Mouse (Mus musculus): ENCODE results near the gene Efcab5. TPM values are rescaled to one million over a fixed set of nuclear protein-coding genes. Genes with fewer than 3 reads are reported as not detected.

Gene Efcab5
- polyA plus RNA-seq (2015; fragmentation: Nextera tagmentation; extraction: Ambion mirVana), result 0.04 and 0.08 TPM in 2 replicates

DNA sequence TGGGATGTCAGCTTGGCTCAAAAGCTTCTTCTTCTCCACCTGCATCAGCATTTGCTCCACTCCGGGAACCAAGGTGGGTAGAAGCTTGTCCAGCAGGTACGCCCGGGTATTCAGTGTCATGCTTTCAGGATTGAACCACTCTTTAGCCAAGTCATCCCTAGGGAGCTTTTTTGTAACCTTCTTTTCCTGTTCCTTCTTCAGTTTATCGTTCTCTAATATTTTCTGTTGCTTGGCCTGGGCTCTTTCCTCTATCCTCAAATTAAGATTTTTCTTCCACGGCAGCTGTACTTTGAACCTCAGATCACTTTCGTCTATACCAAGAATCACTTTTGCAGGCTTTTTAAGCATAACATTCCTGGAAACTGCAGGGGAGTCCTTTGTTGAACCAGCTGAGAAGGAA is at the start of gene Efcab5:
Gene Efcab5 (minus strand): TSS at position 101 of the 400 bp plus-strand sequence.
- Histone ChIP-seq H3K4me1 (ENCODE audit: control insufficient read depth, low read depth, low read length) (no peaks in the 10 kb centered on the region), H3K27ac (ENCODE audit: low read length) (no peak within 1 kb of the TSS), H3K27me3 (ENCODE audit: control insufficient read depth, insufficient read depth, low read depth, low read length) (no peaks in the 10 kb centered on the region), H3K9ac (ENCODE audit: low read depth, low read length) (no peak within 1 kb of the TSS), H3K4me2 (ENCODE audit: low read depth, low read length) (no peak within 1 kb of the TSS), H3K36me3 (ENCODE audit: control insufficient read depth, insufficient read depth) (no peaks in the 10 kb centered on the region), H3K9me3 (replicated peaks; ENCODE audit: control insufficient read depth, low read length) (no peaks in the 10 kb centered on the region), H3K4me3 (ENCODE audit: low read depth, low read length) (no peak within 1 kb of the TSS)
- 71% methylated on average over 6 of the region's 6 CpGs for WGBS (ENCODE audit: insufficient replicate concordance)
- ATAC-seq (ENCODE audit: low read depth), result no peak

DNA sequence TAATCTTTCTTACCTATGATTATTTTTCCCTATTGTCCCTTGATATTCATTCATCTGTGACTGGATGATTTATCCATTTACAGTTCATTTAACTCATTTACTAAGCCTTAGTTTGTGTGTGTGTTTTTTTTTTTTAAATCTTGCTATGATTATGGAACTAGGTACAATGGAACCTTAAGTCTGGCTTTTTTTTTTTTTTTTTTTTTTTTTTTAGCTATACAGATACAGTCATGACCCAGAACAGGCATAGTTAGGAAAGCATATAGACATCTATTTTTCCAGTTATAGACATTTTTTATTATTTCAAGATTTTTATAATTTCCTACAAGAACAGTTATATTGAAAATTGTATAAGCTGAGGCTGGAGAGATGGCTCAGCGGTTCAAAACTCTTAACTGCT is 46.5 kb upstream of the Efcab5 start:
- Histone ChIP-seq H3K4me3 (ENCODE audit: low read depth, low read length) (no peak overlapping the region), H3K4me1 (ENCODE audit: control insufficient read depth, low read depth, low read length) (no peaks in the 10 kb centered on the region), H3K27ac (ENCODE audit: low read length) (no peak overlapping the region), H3K36me3 (ENCODE audit: control insufficient read depth, insufficient read depth) (no peaks in the 10 kb centered on the region), H3K9me3 (replicated peaks; ENCODE audit: control insufficient read depth, low read length) (no peaks in the 10 kb centered on the region), H3K27me3 (ENCODE audit: control insufficient read depth, insufficient read depth, low read depth, low read length) (no peaks in the 10 kb centered on the region), H3K9ac (ENCODE audit: low read depth, low read length) (no peak overlapping the region), H3K4me2 (ENCODE audit: low read depth, low read length) (no peak overlapping the region)
- WGBS (ENCODE audit: insufficient replicate concordance), result 86% methylated on average over 1 of the region's 1 CpGs
- ATAC-seq (ENCODE audit: low read depth), result no peak

DNA sequence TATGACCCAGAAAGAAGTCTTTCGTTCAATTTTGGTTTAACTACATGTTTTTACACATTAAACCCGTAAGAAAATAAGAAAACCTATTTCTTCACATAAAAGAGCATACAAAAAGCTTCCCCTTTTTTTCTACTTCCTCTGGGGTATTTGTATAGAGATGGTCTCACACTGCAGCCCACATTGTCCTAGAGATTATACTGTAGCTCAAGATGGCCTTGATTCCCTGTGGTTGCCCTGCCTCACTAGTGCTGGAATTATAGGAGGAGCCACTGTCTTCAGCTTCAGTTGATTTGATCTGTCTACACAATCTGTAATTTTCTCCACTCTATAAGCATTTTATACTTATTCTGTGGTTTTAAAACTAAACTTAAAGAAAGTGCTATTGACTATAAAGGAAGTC is 42.7 kb upstream of the Efcab5 start:
- no peak overlapping the region for H3K27ac ChIP-seq (ENCODE audit: low read length)
- H3K4me2 ChIP-seq (ENCODE audit: low read depth, low read length), result no peak overlapping the region
- H3K4me3 ChIP-seq (ENCODE audit: low read depth, low read length), result no peak overlapping the region
- H3K9me3 ChIP-seq (replicated peaks; ENCODE audit: control insufficient read depth, low read length), result no peaks in the 10 kb centered on the region
- 48% methylated on average over 2 of the region's 2 CpGs for WGBS (ENCODE audit: insufficient replicate concordance)
- H3K36me3 ChIP-seq (ENCODE audit: control insufficient read depth, insufficient read depth), result no peaks in the 10 kb centered on the region
- H3K9ac ChIP-seq (ENCODE audit: low read depth, low read length), result no peak overlapping the region
- H3K4me1 ChIP-seq (ENCODE audit: control insufficient read depth, low read depth, low read length), result no peaks in the 10 kb centered on the region
- no peak for ATAC-seq (ENCODE audit: low read depth)
- no peaks in the 10 kb centered on the region for H3K27me3 ChIP-seq (ENCODE audit: control insufficient read depth, insufficient read depth, low read depth, low read length)

DNA sequence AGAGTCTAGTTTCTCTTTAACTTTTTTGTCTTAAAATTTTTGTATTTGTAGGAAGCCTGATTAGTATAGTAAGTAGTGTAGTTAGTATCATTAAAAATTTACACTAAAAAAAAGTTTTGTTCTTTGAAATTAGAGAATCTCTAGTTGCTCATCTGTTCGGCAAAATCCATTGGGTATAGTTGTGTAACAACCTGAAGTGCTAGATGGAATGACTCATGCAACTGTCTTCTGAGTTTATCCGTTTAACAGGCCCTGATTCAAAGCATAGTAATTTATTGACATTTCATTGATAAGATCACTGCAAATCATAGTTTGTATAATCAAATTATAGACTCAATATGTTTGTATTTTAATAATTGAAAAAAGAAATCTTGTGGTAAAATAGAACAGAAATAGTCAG is 42.0 kb upstream of the Efcab5 start:
- WGBS (ENCODE audit: insufficient replicate concordance), result 52% methylated on average over 2 of the region's 2 CpGs
- Histone ChIP-seq H3K27me3 (ENCODE audit: control insufficient read depth, insufficient read depth, low read depth, low read length) (no peaks in the 10 kb centered on the region), H3K9me3 (replicated peaks; ENCODE audit: control insufficient read depth, low read length) (no peaks in the 10 kb centered on the region), H3K4me1 (ENCODE audit: control insufficient read depth, low read depth, low read length) (no peaks in the 10 kb centered on the region), H3K4me3 (ENCODE audit: low read depth, low read length) (no peak overlapping the region), H3K36me3 (ENCODE audit: control insufficient read depth, insufficient read depth) (no peaks in the 10 kb centered on the region), H3K27ac (ENCODE audit: low read length) (no peak overlapping the region), H3K4me2 (ENCODE audit: low read depth, low read length) (no peak overlapping the region), H3K9ac (ENCODE audit: low read depth, low read length) (no peak overlapping the region)
- ATAC-seq (ENCODE audit: low read depth), result no peak

DNA sequence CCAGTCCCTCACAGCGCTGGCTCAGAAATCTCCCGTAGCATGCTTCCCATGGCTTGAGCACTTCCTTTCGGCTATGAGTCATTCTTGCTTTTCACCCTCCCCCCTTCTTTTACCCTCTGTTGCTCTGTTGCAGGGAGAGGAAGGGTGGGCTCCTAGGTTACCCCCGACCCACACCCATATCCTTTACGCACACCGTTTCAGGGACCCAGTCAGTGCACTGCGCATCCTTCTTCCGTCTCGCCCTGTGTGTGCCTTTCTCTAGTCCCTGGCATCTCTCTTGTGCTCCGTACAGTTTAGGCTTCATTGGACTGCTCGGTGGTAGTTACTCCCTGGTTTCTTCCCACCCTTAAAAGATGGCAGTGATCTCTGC is 28.0 kb upstream of the Efcab5 start:
- peak overlapping the region; percentile 96 for H3K4me2 ChIP-seq (ENCODE audit: low read depth, low read length)
- no peaks in the 10 kb centered on the region for H3K36me3 ChIP-seq (ENCODE audit: control insufficient read depth, insufficient read depth)
- peak overlapping the region; percentile 94 for H3K4me3 ChIP-seq (ENCODE audit: low read depth, low read length)
- H3K9ac ChIP-seq (ENCODE audit: low read depth, low read length), result peak overlapping the region; percentile 98
- peaks cover 16% of the 10 kb centered on the region for H3K4me1 ChIP-seq (ENCODE audit: control insufficient read depth, low read depth, low read length)
- H3K9me3 ChIP-seq (replicated peaks; ENCODE audit: control insufficient read depth, low read length), result no peaks in the 10 kb centered on the region
- no peaks in the 10 kb centered on the region for H3K27me3 ChIP-seq (ENCODE audit: control insufficient read depth, insufficient read depth, low read depth, low read length)
- H3K27ac ChIP-seq (ENCODE audit: low read length), result no peak overlapping the region
- ATAC-seq (ENCODE audit: low read depth), result no peak
- 0% methylated on average over 11 of the region's 11 CpGs for WGBS (ENCODE audit: insufficient replicate concordance)

DNA sequence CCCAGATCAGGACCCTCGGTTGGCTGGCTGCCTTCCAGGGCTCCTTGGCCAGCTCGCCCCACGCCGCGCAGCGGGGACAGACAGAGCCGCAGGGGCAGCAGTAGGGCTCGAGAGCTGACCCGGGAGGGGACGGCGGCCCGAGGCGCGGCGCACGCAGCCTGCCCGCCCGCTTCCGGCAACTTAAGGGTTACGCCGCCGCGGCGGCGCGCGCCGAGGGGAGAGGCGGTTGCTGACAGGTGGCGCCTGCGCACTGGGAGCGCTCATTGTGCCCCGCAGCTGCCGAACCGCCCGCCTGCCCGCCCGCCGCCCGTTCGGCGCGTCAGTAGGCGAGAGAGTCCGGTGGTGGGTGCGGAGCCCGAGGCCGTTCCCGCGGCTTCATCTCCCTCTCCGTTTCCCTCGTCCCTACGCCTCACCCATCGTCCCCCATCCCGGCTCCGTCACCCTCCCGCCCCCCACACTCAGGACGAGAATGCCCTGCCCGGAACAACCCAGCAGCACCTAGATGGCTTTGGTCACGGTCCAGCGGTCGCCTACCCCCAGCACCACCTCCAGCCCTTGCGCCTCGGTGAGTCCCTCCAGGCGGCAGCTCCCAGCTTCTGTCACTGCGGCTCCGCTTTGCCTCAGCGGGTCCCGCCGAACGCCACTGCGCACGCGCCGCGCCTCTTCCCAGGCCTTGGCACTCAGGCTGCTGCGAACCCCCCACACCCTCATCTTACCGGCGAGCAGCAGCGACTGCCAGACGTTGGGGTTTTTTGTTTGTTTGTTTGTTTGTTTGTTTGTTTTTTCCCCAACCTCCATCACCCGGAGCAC is 27.4 kb upstream of the Efcab5 start, which contains the start of gene Ssh2:
Gene Ssh2 (plus strand): TSS at position 337 of the 810 bp plus-strand sequence.
- Histone ChIP-seq H3K27me3 (ENCODE audit: control insufficient read depth, insufficient read depth, low read depth, low read length) (no peaks in the 10 kb centered on the region), H3K4me3 (ENCODE audit: low read depth, low read length) (peak within 1 kb of the TSS; percentile 94), H3K27ac (ENCODE audit: low read length) (peak within 1 kb of the TSS; percentile 93), H3K36me3 (ENCODE audit: control insufficient read depth, insufficient read depth) (no peaks in the 10 kb centered on the region), H3K4me2 (ENCODE audit: low read depth, low read length) (peak within 1 kb of the TSS; percentile 96), H3K9me3 (replicated peaks; ENCODE audit: control insufficient read depth, low read length) (no peaks in the 10 kb centered on the region), H3K4me1 (ENCODE audit: control insufficient read depth, low read depth, low read length) (peaks cover 16% of the 10 kb centered on the region), H3K9ac (ENCODE audit: low read depth, low read length) (peak within 1 kb of the TSS; percentile 98)
- ATAC-seq (ENCODE audit: low read depth), result peak; percentile 89
- WGBS (ENCODE audit: insufficient replicate concordance), result under 1% methylated on average over 68 of the region's 82 CpGs

DNA sequence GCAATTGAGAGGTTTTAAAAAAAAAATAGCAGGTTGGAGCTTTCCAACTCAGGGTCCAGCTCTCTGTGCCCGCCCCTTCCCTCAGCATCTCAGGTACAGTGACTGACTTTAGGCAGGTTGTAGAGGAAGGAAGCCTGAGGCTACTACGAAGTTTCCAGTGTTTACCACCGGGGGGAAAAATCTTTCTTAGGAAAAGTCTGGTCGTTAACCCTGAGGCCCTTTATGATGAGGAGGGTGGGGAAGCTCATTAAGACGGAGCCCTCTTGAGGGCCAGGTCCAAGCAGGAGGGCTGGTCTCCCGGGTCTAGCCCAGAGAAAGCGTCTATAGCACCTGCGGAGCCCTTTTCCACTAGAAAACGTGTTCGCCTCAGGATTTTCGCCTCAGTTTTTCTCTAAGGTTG is 26.7 kb upstream of the Efcab5 start:
- Histone ChIP-seq H3K27ac (ENCODE audit: low read length) (peak overlapping the region; percentile 80), H3K4me1 (ENCODE audit: control insufficient read depth, low read depth, low read length) (peaks cover 16% of the 10 kb centered on the region), H3K27me3 (ENCODE audit: control insufficient read depth, insufficient read depth, low read depth, low read length) (no peaks in the 10 kb centered on the region), H3K4me2 (ENCODE audit: low read depth, low read length) (peak overlapping the region; percentile 96), H3K9me3 (replicated peaks; ENCODE audit: control insufficient read depth, low read length) (no peaks in the 10 kb centered on the region), H3K36me3 (ENCODE audit: control insufficient read depth, insufficient read depth) (no peaks in the 10 kb centered on the region), H3K4me3 (ENCODE audit: low read depth, low read length) (peak overlapping the region; percentile 94), H3K9ac (ENCODE audit: low read depth, low read length) (peak overlapping the region; percentile 98)
- 3% methylated on average over 11 of the region's 11 CpGs for WGBS (ENCODE audit: insufficient replicate concordance)
- no peak for ATAC-seq (ENCODE audit: low read depth)

DNA sequence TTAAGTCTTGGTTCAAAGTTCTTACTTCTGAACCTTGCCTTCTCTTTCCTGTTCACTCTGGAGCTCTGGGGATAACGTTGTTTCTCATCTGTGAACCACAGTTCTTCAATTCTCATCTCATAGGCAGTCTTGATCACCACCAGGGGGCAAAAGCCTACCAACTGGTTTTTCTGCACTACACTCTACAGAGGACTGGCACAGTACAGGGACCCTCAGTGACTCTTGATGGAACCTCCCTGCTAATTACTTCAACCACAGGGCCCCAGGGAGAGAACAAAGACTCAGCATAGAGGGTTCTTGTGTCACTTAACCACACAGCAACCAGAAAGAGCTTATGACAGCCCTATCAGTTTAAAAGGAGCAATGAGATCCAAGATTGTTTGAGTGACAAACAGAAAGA is 26.0 kb upstream of the Efcab5 start:
- Histone ChIP-seq H3K27me3 (ENCODE audit: control insufficient read depth, insufficient read depth, low read depth, low read length) (no peaks in the 10 kb centered on the region), H3K9me3 (replicated peaks; ENCODE audit: control insufficient read depth, low read length) (no peaks in the 10 kb centered on the region), H3K4me1 (ENCODE audit: control insufficient read depth, low read depth, low read length) (peaks cover 16% of the 10 kb centered on the region), H3K4me2 (ENCODE audit: low read depth, low read length) (peak overlapping the region; percentile 96; the same call in 1 of the 2 replicates), H3K9ac (ENCODE audit: low read depth, low read length) (no peak overlapping the region), H3K4me3 (ENCODE audit: low read depth, low read length) (no peak overlapping the region), H3K36me3 (ENCODE audit: control insufficient read depth, insufficient read depth) (no peaks in the 10 kb centered on the region), H3K27ac (ENCODE audit: low read length) (no peak overlapping the region)
- WGBS (ENCODE audit: insufficient replicate concordance), result 2% methylated on average over 1 of the region's 1 CpGs
- peak; percentile 25; the same call in 1 of the 2 replicates for ATAC-seq (ENCODE audit: low read depth)

DNA sequence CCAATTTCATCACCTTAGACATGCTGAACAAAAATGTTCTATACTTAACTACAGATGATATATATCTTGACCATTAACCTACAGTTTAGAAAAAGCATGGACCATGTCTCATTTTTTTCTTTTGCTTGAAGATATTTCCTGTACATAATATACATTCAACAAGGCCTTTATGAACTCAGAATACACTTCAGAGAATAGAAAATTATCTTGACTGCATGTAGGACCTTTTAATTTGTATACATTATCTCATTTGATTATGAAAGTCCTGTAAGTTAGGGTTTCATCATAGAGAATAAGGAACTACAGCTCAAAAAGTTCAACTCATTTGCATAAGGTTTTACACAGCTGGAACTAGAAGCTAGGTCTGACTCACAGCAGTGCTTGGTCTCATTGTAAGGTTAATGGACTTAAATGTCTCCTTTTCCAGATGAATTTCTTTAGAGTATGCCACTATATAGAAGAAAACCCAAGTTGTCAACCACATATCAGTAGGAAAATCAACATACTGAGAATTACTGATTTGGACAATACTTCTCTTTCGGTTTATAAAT is 25.4 kb upstream of the Efcab5 start:
- Histone ChIP-seq H3K36me3 (ENCODE audit: control insufficient read depth, insufficient read depth) (no peaks in the 10 kb centered on the region), H3K9me3 (replicated peaks; ENCODE audit: control insufficient read depth, low read length) (no peaks in the 10 kb centered on the region), H3K4me2 (ENCODE audit: low read depth, low read length) (no peak overlapping the region), H3K4me3 (ENCODE audit: low read depth, low read length) (no peak overlapping the region), H3K27ac (ENCODE audit: low read length) (no peak overlapping the region), H3K4me1 (ENCODE audit: control insufficient read depth, low read depth, low read length) (peaks cover 16% of the 10 kb centered on the region), H3K27me3 (ENCODE audit: control insufficient read depth, insufficient read depth, low read depth, low read length) (no peaks in the 10 kb centered on the region), H3K9ac (ENCODE audit: low read depth, low read length) (no peak overlapping the region)
- WGBS (ENCODE audit: insufficient replicate concordance), result 88% methylated on average over 1 of the region's 1 CpGs
- no peak for ATAC-seq (ENCODE audit: low read depth)

Data from liver, embryonic 16.5 days (tissue).